Mouse (Mus musculus) naive thymus-derived CD4-positive, alpha-beta T cell, adult 5 months (primary cell): ENCODE measurements around the gene Ssbp3. TPM values are rescaled to one million over a fixed set of nuclear protein-coding genes. Genes with fewer than 3 reads are reported as not detected.

Experiments used
- polyA plus RNA-seq: library from polyadenylated mRNA; unstranded; fragments of 100-300 nt; shearing (Covaris generic); gene quantifications from one replicate; pipeline ENCODE4 v1.2.1, GENCODE M21; 2017

Gene Ssbp3
- 84.1 TPM for polyA plus RNA-seq

GRCm38 (mm10) chr4:106910201-106911172 lies at the start of gene Ssbp3:
Ssbp3 (plus strand) TSS chr4:106910701.

GRCm38 (mm10) chr4:107066252-107067124 lies 156.0 kb downstream of the Ssbp3 start, which contains the start of the genes Mrpl37 and Cyb5rl:
Mrpl37 (minus strand) TSS chr4:107066868.
Cyb5rl (plus strand) TSS chr4:107066988.

GRCm38 (mm10) chr4:107096841-107097373 lies 186.4 kb downstream of the Ssbp3 start, which contains the start of gene Cdcp2:
Cdcp2 (plus strand) TSS chr4:107096891.

Other genes with a start within 250 kb of the Ssbp3 start
- 48.9 TPM for gene Ttc4, start 231.8 kb upstream of the Ssbp3 start, polyA plus RNA-seq
- not detected for gene Mroh7, start 179.8 kb upstream of the Ssbp3 start, polyA plus RNA-seq
- gene Fam151a, start 176.8 kb upstream of the Ssbp3 start, polyA plus RNA-seq = not detected
- gene Acot11, start 105.7 kb upstream of the Ssbp3 start, polyA plus RNA-seq = 5.1 TPM
- 54.3 TPM for gene Mrpl37, start 156.2 kb downstream of the Ssbp3 start, polyA plus RNA-seq
- gene Cyb5rl, start 156.3 kb downstream of the Ssbp3 start, polyA plus RNA-seq = 11.6 TPM
- not detected for gene Cdcp2, start 186.2 kb downstream of the Ssbp3 start, polyA plus RNA-seq